17 mouse cellular contexts compared by ENCODE assay signal in genomic region chr5:75878361-75878760, GRCm38 (mm10).
A peak's percentile ranks its signal among the peaks of the same experiment; 100 is the strongest.
DNase-seq lines count a peak whose midpoint lies in the region; ATAC-seq and TF ChIP-seq lines count a peak whose summit lies in the region.
"Had no signal": no experiment of that assay in that cellular context is flagged by ENCODE, and none has a peak within 500 bp of the region (broad histone marks: within the 10 kb centered on the region; RNA-seq: fewer than 3 reads in every experiment).

No protein-coding gene starts in this region.

- TF ChIP-seq CTCF in lung, adult 2 months (IDR thresholded peaks at IDR 0.05; ENCODE audit: insufficient read depth, low read length): no peak

- peak overlapping the region; percentile 30 for H3K27ac ChIP-seq in lung, embryonic 16.5 days (ENCODE audit: low read length)
- no peak overlapping the region for H3K27ac ChIP-seq in neural tube, embryonic 15.5 days (replicated peaks)
- H3K27ac ChIP-seq: embryonic facial prominence, embryonic 13.5 days; liver, embryonic 13.5 days; midbrain, embryonic 13.5 days had no signal

- no peak overlapping the region for H3K4me3 ChIP-seq in lung, embryonic 16.5 days (ENCODE audit: low read length)
- H3K4me3 ChIP-seq in lung, adult 2 months (replicated peaks; ENCODE audit: extremely low read depth, low read depth, low read length): no peak overlapping the region
- no peak overlapping the region for H3K4me3 ChIP-seq in neural tube, embryonic 15.5 days (replicated peaks)
- H3K4me3 ChIP-seq: embryonic facial prominence, embryonic 13.5 days; liver, embryonic 13.5 days; midbrain, embryonic 13.5 days had no signal

- no peaks in the 10 kb centered on the region for H3K4me1 ChIP-seq in lung, embryonic 16.5 days (replicated peaks; ENCODE audit: control insufficient read depth, insufficient read depth, low read length)
- peaks cover 8% of the 10 kb centered on the region; the same call in 1 of the 2 replicates for H3K4me1 ChIP-seq in lung, adult 2 months (ENCODE audit: control insufficient read depth, insufficient read depth, low read length)
- no peaks in the 10 kb centered on the region for H3K4me1 ChIP-seq in neural tube, embryonic 15.5 days
- H3K4me1 ChIP-seq: embryonic facial prominence, embryonic 13.5 days; midbrain, embryonic 13.5 days had no signal

- no peak overlapping the region for H3K9ac ChIP-seq in lung, embryonic 16.5 days (ENCODE audit: low read length)
- H3K9ac ChIP-seq in neural tube, embryonic 15.5 days (replicated peaks): no peak overlapping the region
- H3K9ac ChIP-seq: embryonic facial prominence, embryonic 13.5 days; forebrain, postnatal 0 days; liver, embryonic 13.5 days; midbrain, embryonic 13.5 days had no signal

- ATAC-seq in lung, embryonic 16.5 days (ENCODE audit: low read depth): 0 out of 2 replicates have a peak, but pooled peaks have one; percentile 20
- ATAC-seq in neural tube, embryonic 15.5 days (ENCODE audit: low FRiP score): no peak
- ATAC-seq: activated CD4-positive, CD25-positive, alpha-beta regulatory T cell, adult 4 months; forebrain, postnatal 0 days; midbrain, embryonic 13.5 days; Patski had no signal

- intact Hi-C loops in heart, postnatal 10 days (cut with DNase I): loop anchor here (2.0 kb wide), 1 partner anchor 18 kb away; no protein-coding TSS in a partner anchor

- no peaks in the 10 kb centered on the region for H3K9me3 ChIP-seq in lung, embryonic 16.5 days (ENCODE audit: control insufficient read depth, low read length)
- no peaks in the 10 kb centered on the region; the same call in 1 of the 2 replicates for H3K9me3 ChIP-seq in neural tube, embryonic 15.5 days (replicated peaks)
- H3K9me3 ChIP-seq: embryonic facial prominence, embryonic 13.5 days; liver, embryonic 13.5 days; midbrain, embryonic 13.5 days had no signal

- H3K4me2 ChIP-seq in lung, embryonic 16.5 days (ENCODE audit: low read depth, low read length): no peak overlapping the region
- no peak overlapping the region for H3K4me2 ChIP-seq in neural tube, embryonic 15.5 days
- H3K4me2 ChIP-seq: embryonic facial prominence, embryonic 13.5 days; liver, embryonic 13.5 days; midbrain, embryonic 13.5 days had no signal

- no peaks in the 10 kb centered on the region for H3K36me3 ChIP-seq in lung, embryonic 16.5 days (ENCODE audit: control insufficient read depth, insufficient read depth, low read length)
- H3K36me3 ChIP-seq in neural tube, embryonic 15.5 days: no peaks in the 10 kb centered on the region
- H3K36me3 ChIP-seq: embryonic facial prominence, embryonic 13.5 days; liver, embryonic 13.5 days; midbrain, embryonic 13.5 days had no signal

- no peaks in the 10 kb centered on the region for H3K27me3 ChIP-seq in lung, embryonic 16.5 days (ENCODE audit: control insufficient read depth, insufficient read depth, low read depth, low read length)
- no peaks in the 10 kb centered on the region for H3K27me3 ChIP-seq in neural tube, embryonic 15.5 days (replicated peaks)
- H3K27me3 ChIP-seq: embryonic facial prominence, embryonic 13.5 days; midbrain, embryonic 13.5 days; Patski had no signal

- TF ChIP-seq POLR2A in lung, adult 2 months (IDR thresholded peaks at IDR 0.05; ENCODE audit: borderline replicate concordance, extremely low read depth, low read depth, low read length): no peak

- 55% methylated on average over 8 of the region's 8 CpGs for WGBS in lung, embryonic 16.5 days
- WGBS in lung, adult 2 months: 54% methylated on average over 8 of the region's 8 CpGs
- 84% methylated on average over 8 of the region's 8 CpGs for WGBS in neural tube, embryonic 15.5 days

- peak; percentile 45 to 55 for DNase-seq in heart, postnatal 10 days
- no peak for DNase-seq in heart, adult 9 months (ENCODE audit: low spot score in 2 of 2)
- no peak for DNase-seq in lung, adult 2 months
- peak; percentile 48 for DNase-seq in adrenal gland, postnatal 25 days
- peak; percentile 62 for DNase-seq in kidney, postnatal 14 days
- no peak for DNase-seq in left cerebral cortex, adult 8-10 months (ENCODE audit: low spot score in 2 of 2)
- DNase-seq: cerebellum, adult 8-10 months; forebrain, postnatal 0 days; liver, embryonic 13.5 days; retina, postnatal 1 day; thymus, postnatal 4 days had no signal

Comparison
In these comparisons a context has a peak if more than half of its experiments do, and no peak if none do; other contexts are left out.
1. DNase-seq: peak in heart, postnatal 10 days (2 of 2), adrenal gland, postnatal 25 days (single experiment) and kidney, postnatal 14 days (single experiment); none in heart, adult 9 months (0 of 2), lung, adult 2 months (single experiment) and left cerebral cortex, adult 8-10 months (0 of 2).